Mouse (Mus musculus) gonadal fat pad, adult 2 months (tissue): ENCODE results near the gene Appbp2. TPM values are rescaled to one million over a fixed set of nuclear protein-coding genes. Genes with fewer than 3 reads are reported as not detected.

Source experiments
- DNase-seq: peaks from one replicate; pipeline ENCODE4 v3.0.0-alpha.2; 2012; ENCODE audit warnings: low read depth
- polyA plus RNA-seq: library from polyadenylated mRNA; depleted of rRNA; stranded (reverse); fragments of >200 nt; gene quantifications from 2 replicates; pipeline ENCODE4 v1.2.3, GENCODE M21; 2012; rRNA removed

Appbp2 gene
- 13.2 and 14.9 TPM in 2 replicates for polyA plus RNA-seq

GRCm38 (mm10) chr11:85234990-85235841 is at the start of gene Appbp2:
Gene Appbp2 (minus strand): TSS chr11:85235130.
- no peak for DNase-seq

GRCm38 (mm10) chr11:85281219-85281878 is 46.4 kb upstream of the Appbp2 start:
- no peak for DNase-seq

- no peak for DNase-seq
Measured at GRCm38 (mm10) chr11:85278175-85278574, 43.2 kb upstream of the Appbp2 start.

- DNase-seq, result no peak
Measured at GRCm38 (mm10) chr11:85277609-85278008, 42.7 kb upstream of the Appbp2 start.

- no peak for DNase-seq
Measured at GRCm38 (mm10) chr11:85275151-85275550, 40.2 kb upstream of the Appbp2 start.

- DNase-seq, result no peak
Measured at GRCm38 (mm10) chr11:85273299-85273698, 38.4 kb upstream of the Appbp2 start.

- no peak for DNase-seq
Measured at GRCm38 (mm10) chr11:85270631-85271030, 35.7 kb upstream of the Appbp2 start.

GRCm38 (mm10) chr11:85267393-85267792 is 32.5 kb upstream of the Appbp2 start:
- no peak for DNase-seq

- no peak for DNase-seq
Measured at GRCm38 (mm10) chr11:85264635-85265034, 29.7 kb upstream of the Appbp2 start.

- DNase-seq, result no peak
Measured at GRCm38 (mm10) chr11:85261192-85261591, 26.3 kb upstream of the Appbp2 start.

- peak; percentile 33 for DNase-seq
Measured at GRCm38 (mm10) chr11:85258966-85259365, 24.0 kb upstream of the Appbp2 start.

GRCm38 (mm10) chr11:85255471-85256027 is 20.6 kb upstream of the Appbp2 start:
- no peak for DNase-seq

GRCm38 (mm10) chr11:85253641-85254040 is 18.7 kb upstream of the Appbp2 start:
- DNase-seq, result no peak

GRCm38 (mm10) chr11:85253006-85253405 is 18.1 kb upstream of the Appbp2 start:
- DNase-seq, result no peak

GRCm38 (mm10) chr11:85251955-85252354 is 17.0 kb upstream of the Appbp2 start:
- DNase-seq, result no peak

- DNase-seq, result no peak
Measured at GRCm38 (mm10) chr11:85250467-85250866, 15.5 kb upstream of the Appbp2 start.

GRCm38 (mm10) chr11:85249338-85249737 is 14.4 kb upstream of the Appbp2 start:
- DNase-seq, result no peak

GRCm38 (mm10) chr11:85248151-85248550 is 13.2 kb upstream of the Appbp2 start:
- no peak for DNase-seq

- no peak for DNase-seq
Measured at GRCm38 (mm10) chr11:85241226-85241625, 6.3 kb upstream of the Appbp2 start.

- no peak for DNase-seq
Measured at GRCm38 (mm10) chr11:85240211-85240610, 5.3 kb upstream of the Appbp2 start.

GRCm38 (mm10) chr11:85234363-85234989 is 454 bp downstream of the Appbp2 start:
- no peak for DNase-seq

- no peak for DNase-seq
Measured at GRCm38 (mm10) chr11:85233676-85234210, 1.2 kb downstream of the Appbp2 start.
